Mouse (Mus musculus) liver, embryonic 12.5 days (tissue): Measurements from ENCODE around the gene Pkn1. TPM values are rescaled to one million over a fixed set of nuclear protein-coding genes. Genes with fewer than 3 reads are reported as not detected.

Source experiments
- ATAC-seq: fragments of 200-750 bp; cut with Nextera tagmentation; 2 replicates; pipeline ENCODE4 v1.8.0; 2017; ENCODE audit warnings: moderate number of reproducible peaks, mild to moderate bottlenecking, moderate library complexity
- H3K27ac ChIP-seq: fragments of 300-500 bp; sonication (generic); 2 replicates; pipeline ENCODE4 v1.5.1; 2016; ENCODE audit warnings: mild to moderate bottlenecking
- H3K27me3 ChIP-seq: fragments of 300-500 bp; sonication (generic); replicated peaks from 2 replicates; pipeline ENCODE4 v1.6.1; 2016; ENCODE audit warnings: mild to moderate bottlenecking, moderate library complexity
- H3K36me3 ChIP-seq: fragments of 300-500 bp; sonication (generic); 2 replicates; pipeline ENCODE4 v1.6.1; 2016; ENCODE audit warnings: mild to moderate bottlenecking, moderate library complexity
- H3K4me1 ChIP-seq: fragments of 300-500 bp; sonication (generic); 2 replicates; pipeline ENCODE4 v1.6.1; 2016
- H3K4me2 ChIP-seq: fragments of 300-500 bp; sonication (generic); 2 replicates; pipeline ENCODE4 v1.6.1; 2016; ENCODE audit warnings: mild to moderate bottlenecking, moderate library complexity
- H3K4me3 ChIP-seq: fragments of 300-500 bp; sonication (generic); 2 replicates; pipeline ENCODE4 v1.5.1; 2016; ENCODE audit warnings: mild to moderate bottlenecking, moderate library complexity
- H3K9ac ChIP-seq: fragments of 300-500 bp; sonication (generic); 2 replicates; pipeline ENCODE4 v1.6.1; 2016; ENCODE audit warnings: mild to moderate bottlenecking, moderate library complexity
- H3K9me3 ChIP-seq: fragments of 300-500 bp; sonication (generic); replicated peaks from 2 replicates; pipeline ENCODE4 v1.6.1; 2016; ENCODE audit warnings: mild to moderate bottlenecking, moderate library complexity
- WGBS: fragments of 180-500 bp; shearing (Covaris S2); methylation state at CpG from one replicate; pipeline ENCODE4 v1.1.7; 2016; ENCODE audit not compliant: insufficient replicate concordance; 5-methylcytosine and 5-hydroxymethylcytosine counted together
- polyA plus RNA-seq: library from polyadenylated mRNA; unstranded; fragments of >200 nt; fragmentation: Nextera tagmentation; extraction: Ambion mirVana; gene quantifications from 2 replicates; pipeline ENCODE4 v1.2.1, GENCODE M21; 2016

Gene Pkn1
- polyA plus RNA-seq, 1 experiment from 2014 or later = 19.5 TPM

DNA sequence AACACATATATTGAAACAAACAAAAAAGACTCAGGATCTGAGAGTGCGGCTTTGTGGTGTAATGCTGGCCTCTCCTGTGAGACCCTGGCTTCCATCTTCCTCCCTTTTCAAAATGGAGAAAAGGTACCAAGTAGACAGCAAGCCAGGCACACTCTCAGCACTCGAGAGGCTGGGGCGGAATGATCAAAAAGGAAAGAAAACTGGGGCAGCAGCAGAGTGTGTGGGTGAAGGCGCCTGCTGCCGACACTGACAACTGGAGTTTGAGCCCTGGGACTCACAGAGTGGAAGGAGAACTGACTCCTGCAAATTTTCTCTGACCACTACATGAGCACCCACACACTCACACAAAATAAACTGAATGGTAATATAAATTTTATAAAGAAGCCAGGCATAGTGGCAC, 24.5 kb downstream of the Pkn1 start:
- no peak overlapping the region for H3K4me3 ChIP-seq
- no peaks in the 10 kb centered on the region for H3K4me1 ChIP-seq
- no peak overlapping the region for H3K27ac ChIP-seq
- no peaks in the 10 kb centered on the region for H3K9me3 ChIP-seq
- H3K27me3 ChIP-seq = 0 out of 2 replicates have a peak, but pooled peaks cover under 1% of the 10 kb centered on the region
- no peak overlapping the region for H3K4me2 ChIP-seq
- 82% methylated on average over 5 of the region's 5 CpGs for WGBS
- no peak overlapping the region for H3K9ac ChIP-seq
- no peak for ATAC-seq
- H3K36me3 ChIP-seq = peaks cover 91% of the 10 kb centered on the region

GRCm38 (mm10) chr8:83672936-83673335, 26.0 kb downstream of the Pkn1 start:
- peaks cover 88% of the 10 kb centered on the region for H3K36me3 ChIP-seq

DNA sequence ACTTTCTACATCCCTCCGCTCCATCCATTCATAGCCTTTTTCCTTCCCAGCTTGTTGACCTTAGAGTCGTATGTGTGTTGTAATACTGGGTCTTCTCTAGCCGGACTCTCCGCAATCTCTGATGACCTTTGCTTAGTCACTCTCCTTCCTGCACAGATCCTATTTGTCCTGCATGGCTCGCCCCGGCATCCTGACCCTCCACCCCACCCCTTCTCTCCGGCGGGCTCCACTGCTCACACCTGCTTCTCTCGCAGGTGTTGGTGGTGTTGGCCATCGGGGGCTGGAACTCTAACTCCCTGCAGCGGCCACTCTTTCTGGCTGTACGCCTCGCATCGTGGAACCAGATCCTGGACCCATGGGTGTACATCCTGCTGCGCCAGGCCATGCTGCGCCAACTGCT, 30.0 kb downstream of the Pkn1 start:
- Histone ChIP-seq H3K27me3 (peaks cover 26% of the 10 kb centered on the region), H3K9me3 (no peaks in the 10 kb centered on the region), H3K4me2 (peak overlapping the region; percentile 63), H3K9ac (no peak overlapping the region), H3K36me3 (peaks cover 58% of the 10 kb centered on the region), H3K4me3 (no peak overlapping the region), H3K27ac (no peak overlapping the region), H3K4me1 (peaks cover 30% of the 10 kb centered on the region)
- WGBS = 73% methylated on average over 16 of the region's 16 CpGs
- no peak for ATAC-seq

More at GRCm38 (mm10) chr8:83672936-83673335, 26.0 kb downstream of the Pkn1 start:
- H3K4me1 ChIP-seq = peaks cover 14% of the 10 kb centered on the region
- no peak overlapping the region for H3K4me3 ChIP-seq
- no peak overlapping the region for H3K27ac ChIP-seq
- no peak for ATAC-seq
- H3K9ac ChIP-seq = no peak overlapping the region
- no peaks in the 10 kb centered on the region for H3K9me3 ChIP-seq
- no peak overlapping the region for H3K4me2 ChIP-seq
- 55% methylated on average over 5 of the region's 5 CpGs for WGBS
- peaks cover 13% of the 10 kb centered on the region for H3K27me3 ChIP-seq

- WGBS = 42% methylated on average over 80 of the region's 80 CpGs
- no peak overlapping the region for H3K9ac ChIP-seq
- H3K4me1 ChIP-seq = peaks cover 30% of the 10 kb centered on the region
- H3K9me3 ChIP-seq = no peaks in the 10 kb centered on the region
- ATAC-seq = 0 out of 2 replicates have a peak, but pooled peaks have one; percentile 27
- H3K36me3 ChIP-seq = peaks cover 50% of the 10 kb centered on the region
- H3K27me3 ChIP-seq = peaks cover 26% of the 10 kb centered on the region
- peak overlapping the region; percentile 32 for H3K4me3 ChIP-seq
- peak overlapping the region; percentile 63 for H3K4me2 ChIP-seq
- no peak overlapping the region for H3K27ac ChIP-seq
Observed at GRCm38 (mm10) chr8:83668010-83668916, 30.7 kb downstream of the Pkn1 start.

- Histone ChIP-seq H3K4me2 (no peak overlapping the region), H3K27me3 (peaks cover 26% of the 10 kb centered on the region), H3K9me3 (no peaks in the 10 kb centered on the region), H3K4me3 (no peak overlapping the region), H3K36me3 (peaks cover 43% of the 10 kb centered on the region), H3K9ac (no peak overlapping the region), H3K27ac (no peak overlapping the region), H3K4me1 (peaks cover 36% of the 10 kb centered on the region)
- no peak for ATAC-seq
- WGBS = 70% methylated on average over 10 of the region's 10 CpGs
Observed at GRCm38 (mm10) chr8:83667526-83667925, 31.5 kb downstream of the Pkn1 start.

DNA sequence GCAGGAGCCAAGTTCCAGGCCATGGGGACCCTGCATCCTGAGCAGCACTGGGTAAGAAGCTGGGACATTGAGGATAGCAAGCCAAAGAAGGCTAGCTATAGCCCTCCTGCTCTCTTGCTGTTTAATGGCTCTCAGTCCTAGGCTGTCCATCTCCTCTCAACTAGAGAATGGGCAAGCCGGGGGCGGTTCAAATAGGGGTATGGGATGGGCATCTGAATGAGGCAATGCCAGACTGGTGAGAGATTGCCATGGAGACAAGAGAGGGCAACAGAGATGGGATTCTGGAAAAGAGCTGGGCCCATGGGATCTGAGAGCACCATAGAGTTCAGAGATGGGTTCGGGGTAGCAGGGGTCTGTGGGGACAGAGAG, 32.1 kb downstream of the Pkn1 start:
- peaks cover 36% of the 10 kb centered on the region for H3K36me3 ChIP-seq
- peaks cover 42% of the 10 kb centered on the region for H3K4me1 ChIP-seq
- WGBS = 86% methylated on average over 3 of the region's 3 CpGs
- H3K4me2 ChIP-seq = no peak overlapping the region
- H3K27ac ChIP-seq = peak overlapping the region; percentile 26; the same call in 1 of the 2 replicates
- no peaks in the 10 kb centered on the region for H3K9me3 ChIP-seq
- H3K4me3 ChIP-seq = no peak overlapping the region
- ATAC-seq = no peak
- no peak overlapping the region for H3K9ac ChIP-seq
- H3K27me3 ChIP-seq = peaks cover 26% of the 10 kb centered on the region

DNA sequence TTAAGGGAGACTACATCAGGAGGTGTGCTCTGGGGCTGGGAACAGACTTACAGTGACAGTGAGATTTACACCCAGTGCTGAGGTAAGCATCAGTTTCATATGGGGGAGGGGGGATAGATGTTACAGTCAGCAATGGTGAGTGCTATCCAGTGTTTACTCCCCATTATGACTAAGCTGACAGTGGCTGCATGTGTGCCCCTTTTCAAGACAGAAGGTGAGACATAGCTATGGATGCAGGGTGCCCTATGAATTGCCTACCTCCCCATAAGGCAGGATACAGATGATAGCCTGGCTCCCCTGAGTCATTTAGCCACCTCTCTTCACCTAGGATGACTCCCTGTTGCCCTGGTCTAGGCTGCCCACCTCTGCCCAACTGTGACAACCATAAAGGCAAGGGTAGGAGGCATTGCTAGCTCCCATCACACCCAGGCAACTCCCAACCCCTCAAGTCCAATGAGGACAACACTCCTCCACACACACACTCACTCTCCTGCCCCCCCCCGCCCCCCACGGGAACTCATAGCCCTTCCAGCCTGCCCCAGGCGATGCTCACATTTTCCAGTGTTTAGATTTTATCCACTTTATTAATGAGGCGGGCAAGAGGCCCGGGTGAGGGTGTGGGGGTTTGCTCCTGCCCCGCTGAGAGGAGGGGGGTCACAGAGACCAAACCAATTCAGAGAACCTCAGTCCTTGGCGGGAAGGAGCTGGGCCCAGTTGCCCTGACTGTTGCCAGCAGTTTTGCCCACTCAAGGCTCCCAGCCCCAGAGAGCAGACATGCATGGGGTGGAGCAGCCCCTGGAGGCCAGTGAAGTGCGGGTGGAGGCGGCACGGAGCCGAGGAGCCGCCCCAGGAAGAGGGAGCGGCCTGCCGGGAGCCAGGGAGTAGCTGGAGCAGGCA, 32.8 kb downstream of the Pkn1 start, which contains the start of gene Ptger1:
Gene Ptger1, plus strand, starts transcription at position 710 of the 897 bp plus-strand sequence.
- Histone ChIP-seq H3K4me3 (no peak within 1 kb of the TSS), H3K9ac (no peak within 1 kb of the TSS), H3K27ac (peak within 1 kb of the TSS; percentile 26; the same call in 1 of the 2 replicates), H3K27me3 (peaks cover 26% of the 10 kb centered on the region), H3K4me2 (no peak within 1 kb of the TSS), H3K36me3 (peaks cover 30% of the 10 kb centered on the region), H3K4me1 (peaks cover 49% of the 10 kb centered on the region), H3K9me3 (no peaks in the 10 kb centered on the region)
- ATAC-seq = no peak
- 26% methylated on average over 14 of the region's 14 CpGs for WGBS

DNA sequence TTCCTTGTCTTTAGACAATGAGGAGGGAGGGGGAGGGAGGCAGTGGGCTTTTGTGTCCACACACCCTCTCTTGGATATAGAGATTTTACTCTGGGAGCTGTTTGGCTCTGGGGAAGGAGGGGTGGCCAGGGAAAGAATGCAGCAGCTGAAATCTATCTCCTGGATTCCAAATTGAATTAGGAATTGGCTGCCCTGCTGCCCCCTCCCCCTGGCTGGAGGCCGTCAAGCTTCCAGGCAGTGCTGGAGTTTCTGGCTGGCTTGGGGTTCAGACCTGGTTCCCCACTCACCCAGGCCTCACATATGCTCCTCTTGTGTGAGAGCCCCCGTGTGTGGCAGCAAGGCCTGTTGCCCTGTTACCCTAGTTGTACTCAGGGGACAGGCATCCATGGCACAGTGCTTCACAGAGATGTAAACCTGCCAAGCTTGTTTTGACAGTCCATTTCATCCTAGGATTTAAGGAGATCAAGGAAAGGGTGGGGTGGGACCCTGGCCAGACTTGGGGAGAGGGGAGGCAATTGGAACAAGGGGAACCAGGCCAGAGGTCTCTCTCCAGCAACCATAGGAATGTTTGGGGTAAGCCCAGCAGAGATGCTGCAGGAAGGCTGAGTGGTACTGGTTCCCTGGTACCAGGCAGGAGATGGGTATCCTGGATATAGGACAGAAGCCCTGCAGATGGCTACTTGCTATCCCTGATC, 33.9 kb downstream of the Pkn1 start:
- Histone ChIP-seq H3K4me2 (no peak overlapping the region), H3K9ac (no peak overlapping the region), H3K4me1 (peaks cover 60% of the 10 kb centered on the region), H3K27ac (no peak overlapping the region), H3K4me3 (no peak overlapping the region), H3K9me3 (no peaks in the 10 kb centered on the region), H3K36me3 (peaks cover 18% of the 10 kb centered on the region), H3K27me3 (peaks cover 26% of the 10 kb centered on the region)
- no peak for ATAC-seq
- WGBS = 56% methylated on average over 2 of the region's 2 CpGs

- 85% methylated on average over 13 of the region's 13 CpGs for WGBS
- ATAC-seq = no peak
- Histone ChIP-seq H3K27me3 (peaks cover 21% of the 10 kb centered on the region), H3K9ac (no peak overlapping the region), H3K36me3 (peaks cover 9% of the 10 kb centered on the region; the same call in 1 of the 2 replicates), H3K4me3 (no peak overlapping the region), H3K9me3 (no peaks in the 10 kb centered on the region), H3K4me1 (peaks cover 62% of the 10 kb centered on the region), H3K4me2 (no peak overlapping the region), H3K27ac (no peak overlapping the region)
Observed at GRCm38 (mm10) chr8:83664096-83664495, 34.9 kb downstream of the Pkn1 start.

GRCm38 (mm10) chr8:83662421-83662826, 36.6 kb downstream of the Pkn1 start:
- Histone ChIP-seq H3K9ac (no peak overlapping the region), H3K4me1 (peaks cover 49% of the 10 kb centered on the region), H3K27ac (no peak overlapping the region), H3K36me3 (peaks cover 5% of the 10 kb centered on the region; the same call in 1 of the 2 replicates), H3K9me3 (no peaks in the 10 kb centered on the region), H3K27me3 (peaks cover 8% of the 10 kb centered on the region), H3K4me2 (no peak overlapping the region), H3K4me3 (no peak overlapping the region)
- peak; percentile 55 for ATAC-seq
- WGBS = 3% methylated on average over 4 of the region's 4 CpGs

GRCm38 (mm10) chr8:83660995-83661680, 37.8 kb downstream of the Pkn1 start:
- Histone ChIP-seq H3K4me1 (peaks cover 52% of the 10 kb centered on the region), H3K4me3 (no peak overlapping the region), H3K27me3 (no peaks in the 10 kb centered on the region), H3K36me3 (peaks cover 9% of the 10 kb centered on the region; the same call in 1 of the 2 replicates), H3K27ac (no peak overlapping the region; the same call in 1 of the 2 replicates), H3K9ac (peak overlapping the region; percentile 4; the same call in 1 of the 2 replicates), H3K9me3 (no peaks in the 10 kb centered on the region), H3K4me2 (peak overlapping the region; percentile 45)
- ATAC-seq = no peak
- WGBS = 38% methylated on average over 22 of the region's 22 CpGs
